Mouse (Mus musculus) kidney, postnatal 10 days (tissue): ENCODE results near the gene Sept8.
"Not testable (repeated sequence)": the region's sequence is repeated elsewhere in the genome, so short reads cannot be mapped to it uniquely, and the experiment has no call there.

Source experiments
- DNase-seq: peaks from one replicate; pipeline ENCODE4 v3.0.0; 2021; ENCODE audit warnings: mixed read lengths

Gene Sept8

GRCm38 (mm10) chr11:53528397-53529252 lies 9.6 kb downstream of the Sept8 start:
- no peak for DNase-seq

GRCm38 (mm10) chr11:53529253-53529557 lies 10.1 kb downstream of the Sept8 start:
- peak; percentile 69 for DNase-seq

GRCm38 (mm10) chr11:53530001-53530400 lies 10.9 kb downstream of the Sept8 start:
- DNase-seq: no peak

- no peak for DNase-seq
These were observed 12.6 kb downstream of the Sept8 start for GRCm38 (mm10) chr11:53531578-53532230.

GRCm38 (mm10) chr11:53532231-53532620 lies 13.2 kb downstream of the Sept8 start:
- no peak for DNase-seq

- no peak for DNase-seq
These were observed 20.0 kb downstream of the Sept8 start for GRCm38 (mm10) chr11:53539002-53539491.

- no peak for DNase-seq
These were observed 21.3 kb downstream of the Sept8 start for GRCm38 (mm10) chr11:53540394-53540793.

GRCm38 (mm10) chr11:53541222-53541621 lies 22.2 kb downstream of the Sept8 start:
- DNase-seq: no peak

GRCm38 (mm10) chr11:53543021-53543420 lies 24.0 kb downstream of the Sept8 start:
- DNase-seq: no peak

- no peak for DNase-seq
These were observed 27.2 kb downstream of the Sept8 start for GRCm38 (mm10) chr11:53546271-53546670.

GRCm38 (mm10) chr11:53547566-53547965 lies 28.5 kb downstream of the Sept8 start:
- no peak for DNase-seq

GRCm38 (mm10) chr11:53548036-53548605 lies 29.1 kb downstream of the Sept8 start:
- DNase-seq: no peak

- no peak for DNase-seq
These were observed 31.7 kb downstream of the Sept8 start for GRCm38 (mm10) chr11:53550714-53551113.

GRCm38 (mm10) chr11:53551754-53552153 lies 32.7 kb downstream of the Sept8 start:
- DNase-seq: peak; percentile 40

- not testable (repeated sequence) for DNase-seq
These were observed 37.5 kb downstream of the Sept8 start for GRCm38 (mm10) chr11:53556529-53556928.

- not testable (repeated sequence) for DNase-seq
These were observed 38.9 kb downstream of the Sept8 start for GRCm38 (mm10) chr11:53557992-53558391.

- not testable (repeated sequence) for DNase-seq
These were observed 40.9 kb downstream of the Sept8 start for GRCm38 (mm10) chr11:53559980-53560379.

GRCm38 (mm10) chr11:53561986-53562385 lies 42.9 kb downstream of the Sept8 start:
- DNase-seq: no peak

GRCm38 (mm10) chr11:53566646-53567045 lies 47.6 kb downstream of the Sept8 start:
- no peak for DNase-seq

GRCm38 (mm10) chr11:53567224-53568014 lies 48.4 kb downstream of the Sept8 start, which contains the start of gene Kif3a:
Gene Kif3a (plus strand): TSS chr11:53567379.
- DNase-seq: peak; percentile 96

- DNase-seq: no peak
These were observed 61.5 kb downstream of the Sept8 start for GRCm38 (mm10) chr11:53580562-53580961.

- DNase-seq: no peak
These were observed 64.1 kb downstream of the Sept8 start for GRCm38 (mm10) chr11:53583151-53583550.

GRCm38 (mm10) chr11:53584849-53585248 lies 65.8 kb downstream of the Sept8 start:
- peak; percentile 16 for DNase-seq
